Mouse (Mus musculus) G1E (cell line): ENCODE measurements at regions not wholly inside any gene's neighbourhood (a gene's known extent, or its start where the extent isn't known, plus 50 kb on each side); places are given as distances from the start of the nearest gene placed in this dataset.

Experiments
- ATAC-seq: 2 replicates; pipeline ENCODE4 v1.8.0; 2016; ENCODE audit warnings: mild to moderate bottlenecking; ENCODE audit not compliant: insufficient number of reproducible peaks, poor library complexity, low FRiP score, severe bottlenecking; ENCODE audit errors: extremely low read depth
- DNase-seq: peaks from one replicate; pipeline ENCODE4 v3.0.0; 2012; ENCODE audit warnings: low spot score
- H3K27me3 ChIP-seq: 2 replicates; pipeline ENCODE4 v1.6.1; 2012; ENCODE audit warnings: mild to moderate bottlenecking, low read length, inconsistent platforms; ENCODE audit not compliant: insufficient read depth
- H3K36me3 ChIP-seq: replicated peaks from 2 replicates; pipeline ENCODE3; 2012; ENCODE audit warnings: mild to moderate bottlenecking, inconsistent platforms
- H3K4me1 ChIP-seq: 2 replicates; pipeline ENCODE4 v1.6.1; 2012; ENCODE audit warnings: low read depth, low read length, inconsistent platforms, mixed read lengths; ENCODE audit not compliant: insufficient read depth
- H3K4me3 ChIP-seq: 2 replicates; pipeline ENCODE4 v1.5.1; 2012; ENCODE audit warnings: low read depth, mild to moderate bottlenecking, inconsistent platforms, low read length, moderate library complexity, mixed read lengths
- H3K9me3 ChIP-seq: replicated peaks from 2 replicates; pipeline ENCODE4 v1.6.1; 2012; ENCODE audit warnings: inconsistent platforms
- CTCF ChIP-seq: IDR thresholded peaks from 2 replicates; pipeline ENCODE4 v1.5.1; 2012; ENCODE audit warnings: low read depth, low read length, inconsistent platforms, mixed read lengths
- GATA1 ChIP-seq: IDR thresholded peaks from 2 replicates; pipeline ENCODE4 v1.6.1; 2012; ENCODE audit warnings: borderline replicate concordance, low read length, inconsistent platforms, mixed read lengths
- GATA2 ChIP-seq: IDR thresholded peaks from 2 replicates; pipeline ENCODE4 v1.6.1; 2012; ENCODE audit warnings: low read depth, low read length, inconsistent platforms, borderline replicate concordance
- POLR2AphosphoS5 ChIP-seq: IDR thresholded peaks from 2 replicates; pipeline ENCODE4 v1.6.1; 2012; ENCODE audit warnings: low read depth, low read length, inconsistent platforms; ENCODE audit not compliant: insufficient replicate concordance
- TAL1 ChIP-seq: conservative IDR thresholded peaks from 2 replicates; pipeline ENCODE4 v1.6.1; 2012; ENCODE audit warnings: low read depth, low read length, inconsistent platforms, mixed read lengths

DNA sequence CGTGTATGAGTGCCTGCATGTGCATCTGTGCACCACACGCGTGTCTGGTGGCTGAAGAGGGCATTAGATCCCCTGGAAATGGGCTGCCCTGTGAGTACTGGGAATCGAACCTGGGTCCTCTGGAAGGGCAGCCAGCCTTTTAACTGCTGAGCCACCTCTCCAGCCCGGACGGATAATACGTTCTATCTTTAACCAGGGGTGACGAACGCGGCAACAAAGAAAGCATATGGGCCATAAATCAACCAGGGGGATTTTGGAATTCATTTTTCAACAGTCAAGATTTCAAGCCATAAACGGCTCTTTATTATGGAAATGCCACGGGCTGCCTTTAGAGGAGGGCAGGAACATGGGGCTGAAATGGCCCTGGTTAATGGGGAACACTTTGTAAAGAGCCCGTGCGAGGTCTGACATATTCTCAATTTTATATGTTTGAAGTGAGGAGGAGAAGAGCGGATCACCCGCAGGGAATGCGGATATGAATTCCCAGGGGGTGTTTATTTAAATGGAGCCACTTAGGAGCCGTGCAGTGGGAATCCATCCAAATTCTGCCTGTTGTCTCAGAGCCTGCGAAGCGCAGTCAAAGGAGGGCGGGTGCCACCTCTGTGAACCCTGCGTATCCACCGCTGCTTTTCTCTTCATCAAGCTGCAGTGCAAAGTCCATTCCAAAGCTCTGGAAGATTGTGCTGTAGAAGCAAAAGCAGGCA is 118.0 kb upstream of the Sulf2 start:
- ATAC-seq (no peak), DNase-seq (no peak)
- Histone ChIP-seq H3K9me3 (peaks cover 74% of the 10 kb centered on the region), H3K27me3 (no peaks in the 10 kb centered on the region), H3K36me3 (no peaks in the 10 kb centered on the region), H3K4me3 (no peak overlapping the region), H3K4me1 (no peaks in the 10 kb centered on the region)
- TF ChIP-seq GATA1 = no peak
- TF ChIP-seq POLR2AphosphoS5 = no peak
- TF ChIP-seq TAL1 = no peak
- no peak for TF ChIP-seq CTCF
- no peak for TF ChIP-seq GATA2

DNA sequence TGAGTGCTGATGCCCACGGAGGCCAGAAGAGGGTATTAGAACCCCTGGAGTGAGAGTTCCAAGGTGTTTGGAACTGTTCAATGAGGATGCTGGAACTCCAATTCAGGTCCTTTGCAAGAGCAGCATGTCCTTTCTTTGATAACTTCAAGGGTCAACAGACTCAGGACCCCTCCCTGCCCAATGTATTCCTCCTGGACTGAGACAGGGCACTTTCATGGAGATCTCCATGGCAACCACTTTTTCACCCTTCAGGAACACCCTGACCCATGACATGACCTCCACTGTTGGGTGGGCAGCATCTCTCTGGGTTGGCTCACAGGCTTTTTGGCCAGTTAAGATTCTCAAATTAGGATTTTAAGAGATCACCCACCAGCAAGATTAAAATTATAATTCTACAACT is 117.4 kb upstream of the Sulf2 start:
- Histone ChIP-seq H3K27me3 (no peaks in the 10 kb centered on the region), H3K4me1 (no peaks in the 10 kb centered on the region), H3K36me3 (no peaks in the 10 kb centered on the region), H3K9me3 (peaks cover 73% of the 10 kb centered on the region), H3K4me3 (no peak overlapping the region)
- no peak for ATAC-seq
- TF ChIP-seq GATA1 (no peak), GATA2 (no peak), TAL1 (no peak), CTCF (no peak)
- no peak for DNase-seq

DNA sequence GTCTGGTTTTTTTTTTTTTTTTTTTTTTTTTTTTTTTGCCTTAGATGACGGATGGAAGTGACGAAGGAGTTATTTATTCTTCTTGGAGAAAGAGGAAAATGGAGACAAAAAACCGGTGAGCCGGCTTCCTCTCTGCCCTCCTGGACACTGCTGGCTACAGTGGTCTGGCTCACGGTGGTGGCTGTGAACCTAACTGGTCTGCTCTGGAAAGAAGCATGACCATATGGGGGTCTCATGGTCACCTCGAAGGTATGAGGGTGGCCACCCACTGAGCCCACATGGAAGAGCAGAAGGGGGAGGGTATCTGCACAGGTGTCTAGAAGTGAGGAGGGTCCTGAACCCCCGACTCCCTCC is 116.7 kb upstream of the Sulf2 start:
- ATAC-seq (no peak), DNase-seq (no peak)
- TF ChIP-seq CTCF (no peak), TAL1 (no peak), POLR2AphosphoS5 (no peak), GATA1 (no peak)
- Histone ChIP-seq H3K36me3 (no peaks in the 10 kb centered on the region), H3K9me3 (peaks cover 73% of the 10 kb centered on the region), H3K4me3 (no peak overlapping the region), H3K4me1 (no peaks in the 10 kb centered on the region), H3K27me3 (no peaks in the 10 kb centered on the region)

DNA sequence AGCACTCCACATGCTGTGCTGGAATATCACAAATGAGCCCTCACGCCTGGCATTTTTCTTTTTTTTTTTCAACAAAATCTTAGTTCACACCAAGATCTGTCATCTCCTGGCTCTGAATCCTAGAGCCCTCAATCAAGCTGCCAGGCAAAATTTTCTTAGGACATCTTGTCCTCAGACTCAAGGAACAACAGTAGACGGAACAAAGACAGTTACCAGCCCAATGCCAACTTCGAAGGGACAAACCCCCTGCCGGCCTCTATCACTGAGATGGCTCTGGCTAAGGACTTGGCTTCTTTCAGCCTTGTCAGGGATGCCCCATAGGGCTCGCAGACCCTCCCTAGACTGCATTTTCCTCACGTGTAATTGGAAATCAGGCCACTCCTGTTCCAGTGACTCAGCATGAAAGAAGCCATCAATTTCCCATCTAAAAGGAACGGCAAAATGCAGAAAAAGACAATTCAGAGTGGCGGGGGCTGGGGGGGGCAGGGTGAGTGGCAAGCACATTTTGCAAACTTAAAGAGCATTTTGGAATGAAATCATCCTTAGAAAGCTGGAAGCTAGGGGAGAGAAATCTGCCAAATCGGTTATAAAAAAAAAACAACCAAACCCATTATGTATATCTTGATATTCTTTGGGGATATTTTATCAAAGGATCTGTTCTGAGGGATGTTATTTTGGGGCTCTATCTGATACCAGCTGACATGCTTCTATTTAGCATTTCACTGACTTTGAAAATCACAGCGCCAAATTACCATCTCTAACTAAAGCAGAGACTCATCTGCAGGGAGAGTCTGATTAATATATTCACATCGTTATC is 116.1 kb upstream of the Sulf2 start:
- DNase-seq (no peak), ATAC-seq (no peak)
- H3K9me3 ChIP-seq = peaks cover 73% of the 10 kb centered on the region
- no peak overlapping the region for H3K4me3 ChIP-seq
- TF ChIP-seq TAL1 = no peak
- no peak for TF ChIP-seq GATA2
- TF ChIP-seq POLR2AphosphoS5 = no peak
- no peak for TF ChIP-seq CTCF
- no peak for TF ChIP-seq GATA1
- H3K36me3 ChIP-seq = no peaks in the 10 kb centered on the region
- H3K4me1 ChIP-seq = no peaks in the 10 kb centered on the region
- H3K27me3 ChIP-seq = no peaks in the 10 kb centered on the region

DNA sequence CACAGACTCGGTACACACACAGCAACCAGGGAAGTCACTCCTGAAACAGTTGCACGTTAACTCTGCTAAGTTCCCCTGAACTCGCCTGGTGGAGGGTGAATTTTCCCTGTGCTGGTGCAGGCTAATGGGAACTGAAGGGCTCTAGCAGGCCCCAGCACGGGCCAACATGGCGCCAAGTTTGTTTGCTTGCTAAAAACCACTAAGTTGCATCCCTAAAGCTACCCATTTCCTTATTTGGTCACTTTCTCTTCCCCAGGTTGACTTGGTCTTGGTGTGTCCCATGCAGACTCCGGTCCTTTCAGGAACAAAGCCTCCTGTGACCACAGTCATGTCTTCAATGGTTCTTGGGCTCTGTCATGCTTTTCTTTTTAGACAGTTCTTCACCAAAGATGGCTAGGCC is 114.5 kb upstream of the Sulf2 start:
- TF ChIP-seq POLR2AphosphoS5 = no peak
- TF ChIP-seq TAL1 = no peak
- TF ChIP-seq GATA1 = no peak
- no peak for TF ChIP-seq GATA2
- no peak for TF ChIP-seq CTCF
- no peak for DNase-seq

DNA sequence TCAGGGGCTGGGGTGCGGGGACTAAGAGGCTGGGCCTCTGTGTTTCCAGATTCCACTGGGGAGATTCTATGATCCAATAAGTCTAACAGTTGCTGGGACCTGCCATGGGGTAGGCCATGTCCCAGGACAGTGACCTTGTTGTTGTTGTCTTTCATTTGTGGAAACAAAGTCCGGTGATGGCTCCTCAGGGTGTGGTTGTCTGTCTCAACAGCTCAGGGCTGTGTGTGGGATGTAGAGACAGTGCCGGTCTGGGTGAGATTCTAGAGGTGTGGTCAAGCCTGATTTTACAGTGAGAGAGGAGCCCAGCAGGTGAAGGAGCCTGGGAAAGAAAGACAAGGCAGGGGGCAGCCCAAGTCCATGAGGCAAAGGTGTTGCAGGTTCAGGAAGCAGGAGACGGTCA is 111.5 kb upstream of the Sulf2 start:
- Histone ChIP-seq H3K4me3 (no peak overlapping the region), H3K27me3 (no peaks in the 10 kb centered on the region), H3K36me3 (no peaks in the 10 kb centered on the region), H3K4me1 (no peaks in the 10 kb centered on the region), H3K9me3 (peaks cover 83% of the 10 kb centered on the region)
- ATAC-seq (no peak), DNase-seq (no peak)
- TF ChIP-seq TAL1 = no peak
- TF ChIP-seq GATA1 = no peak
- TF ChIP-seq CTCF = no peak
- TF ChIP-seq GATA2 = no peak
- no peak for TF ChIP-seq POLR2AphosphoS5

More for the DNA sequence above, 114.5 kb upstream of the Sulf2 start:
- Histone ChIP-seq H3K27me3 (no peaks in the 10 kb centered on the region), H3K36me3 (no peaks in the 10 kb centered on the region), H3K4me3 (no peak overlapping the region), H3K9me3 (peaks cover 80% of the 10 kb centered on the region), H3K4me1 (no peaks in the 10 kb centered on the region)
- no peak for ATAC-seq
